Mouse (Mus musculus): ENCODE measurements around the gene Naa40. TPM values are rescaled to one million over a fixed set of nuclear protein-coding genes. Genes with fewer than 3 reads are reported as not detected.
A peak's percentile ranks its signal among the peaks of the same experiment; 100 is the strongest.

Naa40 gene
- polyA plus RNA-seq (2012; rRNA removed): 44.8 and 46.2 TPM in 2 replicates

GRCm38 (mm10) chr19:7240782-7241690 lies at the start of gene Naa40:
Gene Naa40 (minus strand): TSS chr19:7241183.
- WGBS: under 1% methylated on average over 80 of the region's 80 CpGs
- H3K27me3 ChIP-seq (ENCODE audit: control insufficient read depth, insufficient read depth, low read length): no peaks in the 10 kb centered on the region
- peak within 1 kb of the TSS; percentile 86; the same call in 1 of the 2 replicates for H3K27ac ChIP-seq (ENCODE audit: insufficient read depth, low read length)
- H3K4me1 ChIP-seq (ENCODE audit: control insufficient read depth, insufficient read depth, low read length): peaks cover 5% of the 10 kb centered on the region; the same call in 1 of the 2 replicates
- peak; percentile 93 to 96 for DNase-seq
- peak within 1 kb of the TSS; percentile 97 for H3K4me3 ChIP-seq (replicated peaks; ENCODE audit: insufficient read depth, low read depth, low read length)
- TF ChIP-seq CTCF (IDR thresholded peaks at IDR 0.05; ENCODE audit: borderline replicate concordance, insufficient read depth, low read depth, low read length) (no peak), POLR2A (IDR thresholded peaks at IDR 0.05; ENCODE audit: borderline replicate concordance, insufficient read depth, low read length) (peak; percentile 84)

DNA sequence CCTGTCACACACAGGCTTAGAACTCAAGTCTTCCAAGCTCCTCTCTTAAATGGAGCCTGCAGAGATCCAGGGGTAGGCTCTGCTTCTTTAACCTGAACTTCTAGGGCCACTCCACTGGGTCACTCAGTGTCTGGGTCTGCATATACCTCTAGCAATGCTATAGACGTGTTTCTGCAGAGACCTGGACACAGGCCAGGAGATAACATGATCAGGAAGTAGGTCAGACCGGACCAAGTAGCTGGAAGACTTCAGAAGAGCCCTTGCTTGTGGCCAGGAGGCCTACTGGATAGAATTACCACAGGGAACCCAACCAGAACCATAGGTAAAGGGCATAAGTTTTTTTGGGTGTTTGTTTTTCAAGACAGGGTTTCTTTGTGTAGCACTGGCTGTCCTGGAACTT lies 48.8 kb upstream of the Naa40 start:
- no peak for DNase-seq
- no peak overlapping the region for H3K4me3 ChIP-seq (replicated peaks; ENCODE audit: insufficient read depth, low read depth, low read length)
- WGBS: 11% methylated on average over 2 of the region's 2 CpGs
- peaks cover 5% of the 10 kb centered on the region for H3K4me1 ChIP-seq (ENCODE audit: control insufficient read depth, insufficient read depth, low read length)
- H3K27me3 ChIP-seq (ENCODE audit: control insufficient read depth, insufficient read depth, low read length): no peaks in the 10 kb centered on the region
- H3K27ac ChIP-seq (ENCODE audit: insufficient read depth, low read length): no peak overlapping the region
- no peak for TF ChIP-seq POLR2A (IDR thresholded peaks at IDR 0.05; ENCODE audit: borderline replicate concordance, insufficient read depth, low read length)
- TF ChIP-seq CTCF (IDR thresholded peaks at IDR 0.05; ENCODE audit: borderline replicate concordance, insufficient read depth, low read depth, low read length): no peak

DNA sequence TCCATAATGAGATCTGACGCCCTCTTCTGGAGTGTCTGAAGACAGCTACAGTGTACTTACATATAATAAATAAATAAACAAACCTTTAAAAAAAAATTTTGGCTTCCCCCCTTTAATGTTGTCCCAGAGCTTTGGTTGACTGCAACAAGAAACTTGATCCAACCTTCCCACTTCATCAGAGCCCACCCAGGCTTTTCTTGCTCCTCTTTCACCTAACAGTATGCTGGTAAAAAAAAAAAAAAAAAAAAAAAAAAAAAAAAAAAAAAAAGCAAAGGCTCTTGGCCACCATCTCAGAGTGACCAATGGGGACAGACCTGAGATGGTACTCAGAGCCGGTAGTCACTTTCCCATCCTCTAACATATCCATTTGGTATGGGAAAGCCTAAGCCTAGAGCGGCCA lies 47.3 kb upstream of the Naa40 start:
- Histone ChIP-seq H3K4me3 (replicated peaks; ENCODE audit: insufficient read depth, low read depth, low read length) (no peak overlapping the region), H3K4me1 (ENCODE audit: control insufficient read depth, insufficient read depth, low read length) (peaks cover 5% of the 10 kb centered on the region), H3K27me3 (ENCODE audit: control insufficient read depth, insufficient read depth, low read length) (no peaks in the 10 kb centered on the region), H3K27ac (ENCODE audit: insufficient read depth, low read length) (no peak overlapping the region)
- 84% methylated on average over 3 of the region's 3 CpGs for WGBS
- no peak for DNase-seq
- no peak for TF ChIP-seq CTCF (IDR thresholded peaks at IDR 0.05; ENCODE audit: borderline replicate concordance, insufficient read depth, low read depth, low read length)
- TF ChIP-seq POLR2A (IDR thresholded peaks at IDR 0.05; ENCODE audit: borderline replicate concordance, insufficient read depth, low read length): no peak

DNA sequence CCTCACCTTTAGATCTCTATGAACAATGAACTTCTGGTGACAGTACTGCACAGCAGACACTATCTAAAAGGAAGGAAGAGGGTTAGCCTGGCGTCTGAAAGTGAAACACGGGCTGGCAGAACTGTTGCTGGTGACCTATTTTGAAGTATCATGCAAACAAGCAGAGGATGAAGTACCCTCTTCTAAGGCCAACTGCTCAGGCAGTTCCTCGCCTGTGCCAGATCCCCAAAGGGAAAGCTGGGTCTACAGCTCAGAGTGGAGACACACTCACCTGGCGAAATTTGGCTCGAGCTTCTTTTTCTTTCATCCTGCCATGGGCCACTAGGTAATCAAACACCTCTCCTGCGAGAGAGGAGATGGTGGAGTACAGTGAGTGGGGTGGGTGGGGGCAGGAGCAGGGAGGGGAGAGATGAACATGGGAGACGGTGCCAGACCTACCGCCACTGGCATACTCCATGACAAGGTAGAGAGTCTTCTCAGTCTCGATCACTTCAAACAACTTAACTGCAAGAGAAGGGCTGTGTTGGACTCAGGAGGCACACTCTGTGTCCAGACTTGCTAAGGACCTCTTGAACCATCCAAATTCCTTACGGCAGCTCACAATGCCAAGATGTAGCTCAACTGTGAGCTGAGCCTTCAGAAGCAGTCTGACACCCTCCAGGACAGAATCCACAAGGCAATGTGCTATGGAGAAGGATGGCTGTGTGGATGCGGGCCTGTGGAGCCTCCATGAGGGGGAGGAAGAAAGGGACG lies 45.8 kb upstream of the Naa40 start:
- TF ChIP-seq POLR2A (IDR thresholded peaks at IDR 0.05; ENCODE audit: borderline replicate concordance, insufficient read depth, low read length): no peak
- no peak for TF ChIP-seq CTCF (IDR thresholded peaks at IDR 0.05; ENCODE audit: borderline replicate concordance, insufficient read depth, low read depth, low read length)

GRCm38 (mm10) chr19:7280557-7281330 lies 39.8 kb upstream of the Naa40 start:
- no peak overlapping the region for H3K27ac ChIP-seq (ENCODE audit: insufficient read depth, low read length)
- TF ChIP-seq POLR2A (IDR thresholded peaks at IDR 0.05; ENCODE audit: borderline replicate concordance, insufficient read depth, low read length) (no peak), CTCF (IDR thresholded peaks at IDR 0.05; ENCODE audit: borderline replicate concordance, insufficient read depth, low read depth, low read length) (no peak)
- WGBS: 79% methylated on average over 18 of the region's 18 CpGs

More for the DNA sequence above, 45.8 kb upstream of the Naa40 start:
- H3K4me3 ChIP-seq (replicated peaks; ENCODE audit: insufficient read depth, low read depth, low read length): no peak overlapping the region
- peaks cover 5% of the 10 kb centered on the region for H3K4me1 ChIP-seq (ENCODE audit: control insufficient read depth, insufficient read depth, low read length)
- 76% methylated on average over 12 of the region's 12 CpGs for WGBS
- H3K27me3 ChIP-seq (ENCODE audit: control insufficient read depth, insufficient read depth, low read length): no peaks in the 10 kb centered on the region
- H3K27ac ChIP-seq (ENCODE audit: insufficient read depth, low read length): no peak overlapping the region
- no peak for DNase-seq

GRCm38 (mm10) chr19:7279114-7279513 lies 38.1 kb upstream of the Naa40 start:
- H3K27me3 ChIP-seq (ENCODE audit: control insufficient read depth, insufficient read depth, low read length): no peaks in the 10 kb centered on the region
- no peak overlapping the region for H3K4me3 ChIP-seq (replicated peaks; ENCODE audit: insufficient read depth, low read depth, low read length)
- TF ChIP-seq POLR2A (IDR thresholded peaks at IDR 0.05; ENCODE audit: borderline replicate concordance, insufficient read depth, low read length) (no peak), CTCF (IDR thresholded peaks at IDR 0.05; ENCODE audit: borderline replicate concordance, insufficient read depth, low read depth, low read length) (peak; percentile 41; the same call in 1 of the 2 replicates)
- H3K27ac ChIP-seq (ENCODE audit: insufficient read depth, low read length): no peak overlapping the region
- 54% methylated on average over 6 of the region's 6 CpGs for WGBS
- DNase-seq: peak in 1 of 2 experiments; percentile 33
- peaks cover 34% of the 10 kb centered on the region for H3K4me1 ChIP-seq (ENCODE audit: control insufficient read depth, insufficient read depth, low read length)

More at GRCm38 (mm10) chr19:7280557-7281330, 39.8 kb upstream of the Naa40 start:
- H3K4me3 ChIP-seq (replicated peaks; ENCODE audit: insufficient read depth, low read depth, low read length): no peak overlapping the region
- no peaks in the 10 kb centered on the region for H3K27me3 ChIP-seq (ENCODE audit: control insufficient read depth, insufficient read depth, low read length)
- no peak for DNase-seq
- H3K4me1 ChIP-seq (ENCODE audit: control insufficient read depth, insufficient read depth, low read length): peaks cover 19% of the 10 kb centered on the region
